Mouse (Mus musculus): ENCODE measurements at regions not wholly inside any gene's neighbourhood (a gene's known extent, or its start where the extent isn't known, plus 50 kb on each side); places are given as distances from the start of the nearest gene placed in this dataset.

DNA sequence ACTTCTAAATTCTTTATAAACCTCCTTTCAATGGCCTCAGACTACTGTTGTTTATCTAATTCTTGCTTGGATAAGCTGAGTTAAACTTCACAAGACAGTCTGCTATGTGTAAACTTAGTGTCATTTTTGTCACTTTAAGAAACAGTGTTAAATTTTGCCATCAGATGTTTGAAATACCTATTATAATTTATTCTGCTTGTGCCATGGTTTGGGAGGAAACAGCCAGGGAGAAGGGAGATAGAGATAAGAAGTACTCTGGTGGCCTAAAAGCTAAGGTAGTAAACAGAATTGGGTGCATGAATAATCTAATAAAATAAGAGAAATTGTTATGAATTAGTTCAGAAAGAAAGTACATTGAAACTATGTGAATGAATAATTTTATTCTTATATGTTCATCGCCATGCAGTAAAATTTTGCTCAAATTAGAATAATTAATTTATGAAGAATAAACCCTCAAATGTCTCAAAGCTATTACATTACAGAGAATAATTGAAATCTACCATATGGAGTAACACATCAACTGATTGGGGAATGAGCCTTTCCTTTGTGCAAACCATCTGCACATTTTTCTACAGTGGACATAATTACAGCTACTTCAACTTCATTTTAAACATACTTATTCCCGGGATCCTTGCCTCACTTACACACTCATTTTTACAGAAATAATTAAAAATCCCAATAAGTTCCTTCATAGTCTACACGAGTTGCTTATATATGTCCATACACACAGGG, 982.3 kb downstream of the Fam181b start:
- no peak overlapping the region for H3K27ac ChIP-seq
- no peaks in the 10 kb centered on the region for H3K36me3 ChIP-seq
- no peak for DNase-seq (ENCODE audit: low spot score)
- 88% methylated on average over 3 of the region's 3 CpGs for WGBS
- no peak overlapping the region for H3K4me3 ChIP-seq
- H3K9me3 ChIP-seq, result no peaks in the 10 kb centered on the region
- H3K27me3 ChIP-seq (ENCODE audit: insufficient read depth, poor library complexity, severe bottlenecking), result no peaks in the 10 kb centered on the region
- H3K4me1 ChIP-seq (replicated peaks), result no peaks in the 10 kb centered on the region
